Mouse (Mus musculus): ENCODE data around the gene Nedd9. TPM values are rescaled to one million over a fixed set of nuclear protein-coding genes. Genes with fewer than 3 reads are reported as not detected.
"Not testable (repeated sequence)": the region's sequence is repeated elsewhere in the genome, so short reads cannot be mapped to it uniquely, and the experiment has no call there.

Nedd9 gene
- total and polyA plus RNA-seq, 3 experiments: 41.3 to 48.7 (median 42.5) TPM

DNA sequence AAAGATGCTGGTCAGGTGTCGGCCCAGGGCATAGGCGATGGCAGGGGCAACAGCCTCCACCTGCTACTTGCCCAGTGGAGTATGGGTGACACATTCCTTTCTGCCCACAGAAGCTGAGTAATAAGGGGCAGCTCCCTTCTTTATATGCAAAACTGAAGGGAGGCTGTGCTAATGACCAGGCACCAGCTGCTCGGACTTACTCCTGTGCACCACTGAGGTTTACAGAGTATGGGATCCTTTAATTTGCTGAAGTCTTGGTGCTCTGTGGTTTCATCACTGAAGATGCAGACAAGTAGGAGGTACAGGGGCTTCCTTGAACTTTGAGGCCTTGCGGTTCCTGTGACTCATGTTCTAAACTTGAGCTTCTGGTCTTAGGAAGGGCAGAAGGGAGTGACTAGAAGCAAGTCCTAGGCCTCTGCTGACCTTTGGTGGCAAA, 120.0 kb downstream of the Nedd9 start (continued):
- TF ChIP-seq SIN3A (IDR thresholded peaks at IDR 0.05; ENCODE audit: low read length): peak; percentile 48; the same call in 1 of the 2 replicates
- TF ChIP-seq PAX5 (IDR thresholded peaks at IDR 0.05; ENCODE audit: low read length): no peak
- no peak for TF ChIP-seq POLR2A (IDR thresholded peaks at IDR 0.05; ENCODE audit: low read depth, low read length)
- peak; percentile 61; the same call in 1 of the 2 replicates for TF ChIP-seq TCF12 (IDR thresholded peaks at IDR 0.05; ENCODE audit: low read depth, low read length)
- peak; percentile 43; the same call in 1 of the 2 replicates for TF ChIP-seq MXI1 (IDR thresholded peaks at IDR 0.05; ENCODE audit: low read depth, low read length)
- TF ChIP-seq EP300 (IDR thresholded peaks at IDR 0.05; ENCODE audit: low read length): peak; percentile 81
- no peak for TF ChIP-seq MAFK (IDR thresholded peaks at IDR 0.05; ENCODE audit: insufficient replicate concordance, low read length)
- no peak for TF ChIP-seq USF2 (conservative IDR thresholded peaks at IDR 0.05; ENCODE audit: low read depth, low read length)
- no peak for TF ChIP-seq NRF1 (IDR thresholded peaks at IDR 0.05; ENCODE audit: low read depth, low read length)
- no peak; the same call in none of the 2 replicates for TF ChIP-seq RAD21 (IDR thresholded peaks at IDR 0.05; ENCODE audit: low read depth, low read length)
- no peak for TF ChIP-seq E2F4 (IDR thresholded peaks at IDR 0.05; ENCODE audit: insufficient replicate concordance, low read depth, low read length)
- no peak for TF ChIP-seq ZC3H11A (IDR thresholded peaks at IDR 0.05; ENCODE audit: low read depth, low read length)

DNA sequence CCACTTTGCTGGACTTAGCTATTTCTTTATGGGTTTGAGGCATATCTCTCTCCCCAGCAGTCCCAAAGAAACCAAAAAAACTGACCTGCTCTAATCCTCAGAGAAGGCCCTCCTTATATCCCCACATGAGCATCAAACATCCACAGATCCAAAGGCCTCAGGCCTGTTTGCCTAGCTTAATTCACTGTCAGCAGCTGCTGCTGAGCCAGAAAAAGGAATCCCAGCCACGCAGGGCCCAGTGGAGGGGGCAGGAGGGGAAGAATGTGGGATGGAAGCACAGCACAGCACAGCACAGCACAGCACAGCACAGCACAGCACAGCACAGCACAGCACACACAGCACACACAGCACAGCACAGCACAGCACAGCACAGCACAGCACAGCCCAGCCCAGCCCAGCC, 120.6 kb downstream of the Nedd9 start:
- Histone ChIP-seq H3K27ac (ENCODE audit: insufficient read depth, low read depth) (peak overlapping the region; percentile 12), H3K4me1 (ENCODE audit: control insufficient read depth in 1 of 2, insufficient read depth in 2 of 2) (peaks cover 32 to 74% of the 10 kb centered on the region in 2 experiments), H3K36me3 (replicated peaks in 1 of 2; ENCODE audit: control insufficient read depth in 1 of 2, insufficient read depth in 1 of 2, low read length in 1 of 2) (peaks cover 3 to 53% of the 10 kb centered on the region in 2 experiments), H3K4me3 (replicated peaks in 1 of 3; ENCODE audit: low read depth in 2 of 3, low read length in 2 of 3, poor library complexity in 1 of 3) (peak overlapping the region in 1 of 3 experiments; percentile 38)
- H3K79me2 ChIP-seq (replicated peaks; ENCODE audit: control insufficient read depth, extremely low read depth, insufficient read depth, poor library complexity, severe bottlenecking); H3K9ac ChIP-seq (ENCODE audit: insufficient read depth, low read depth); dilution Hi-C loops (cut with MboI; ENCODE audit: extremely low pct_ligation_motif_present, extremely low pct_unique_long_range_greater_than_20kb, low sequenced_read_pairs); H3K4me2 ChIP-seq (ENCODE audit: insufficient read depth, low read depth, poor library complexity, severe bottlenecking); in situ Hi-C loops (cut with MboI; ENCODE audit: low pct_ligation_motif_present, low pct_unique_long_range_greater_than_20kb, low sequenced_read_pairs); DNase-seq (ENCODE audit: extremely low read depth); H3K9me3 ChIP-seq (replicated peaks; ENCODE audit: low read length); H3K27me3 ChIP-seq (replicated peaks): not testable (repeated sequence)

DNA sequence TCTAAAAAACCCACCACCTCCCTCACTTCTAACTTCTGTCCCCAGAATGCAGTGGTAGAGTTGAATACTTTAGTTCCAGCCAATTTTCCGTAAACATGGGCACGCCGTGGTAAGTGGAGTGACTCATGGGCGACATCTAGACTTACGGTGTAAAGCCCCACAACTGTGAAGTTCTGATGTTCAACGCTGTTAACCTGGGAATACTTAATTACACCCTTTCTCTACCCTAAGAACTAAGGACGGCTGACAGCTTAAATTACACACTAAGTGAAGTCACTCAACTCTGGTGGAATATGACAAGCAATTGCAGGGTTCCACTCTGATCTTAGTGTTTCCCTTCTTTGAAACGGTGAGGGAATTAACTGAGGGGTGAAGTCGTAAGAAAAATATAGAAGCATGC, 122.9 kb downstream of the Nedd9 start:
- H3K9ac ChIP-seq (ENCODE audit: insufficient read depth, low read depth): no peak overlapping the region
- peaks cover 3 to 34% of the 10 kb centered on the region in 2 experiments for H3K36me3 ChIP-seq (replicated peaks in 1 of 2; ENCODE audit: control insufficient read depth in 1 of 2, insufficient read depth in 1 of 2, low read length in 1 of 2)
- H3K79me2 ChIP-seq (replicated peaks; ENCODE audit: control insufficient read depth, extremely low read depth, insufficient read depth, poor library complexity, severe bottlenecking): no peaks in the 10 kb centered on the region
- H3K4me2 ChIP-seq (ENCODE audit: insufficient read depth, low read depth, poor library complexity, severe bottlenecking): no peak overlapping the region
- dilution Hi-C loops (cut with MboI; ENCODE audit: extremely low pct_ligation_motif_present, extremely low pct_unique_long_range_greater_than_20kb, low sequenced_read_pairs): no loop called here
- no peaks in the 10 kb centered on the region for H3K27me3 ChIP-seq (replicated peaks)
- H3K4me1 ChIP-seq (ENCODE audit: control insufficient read depth in 1 of 2, insufficient read depth in 2 of 2): peaks cover 29 to 63% of the 10 kb centered on the region in 2 experiments
- H3K9me3 ChIP-seq (replicated peaks; ENCODE audit: low read length): no peaks in the 10 kb centered on the region
- in situ Hi-C loops (cut with MboI; ENCODE audit: low pct_ligation_motif_present, low pct_unique_long_range_greater_than_20kb, low sequenced_read_pairs): no loop called here
- no peak overlapping the region for H3K4me3 ChIP-seq (replicated peaks in 1 of 3; ENCODE audit: low read depth in 2 of 3, low read length in 2 of 3, poor library complexity in 1 of 3)
- TF ChIP-seq MAZ (IDR thresholded peaks at IDR 0.05; ENCODE audit: low read depth, low read length) (no peak), ZKSCAN1 (IDR thresholded peaks at IDR 0.05; ENCODE audit: borderline replicate concordance, low read depth, low read length) (no peak), MYC (IDR thresholded peaks at IDR 0.05; ENCODE audit: low read depth, low read length) (no peak), SMC3 (IDR thresholded peaks at IDR 0.05; ENCODE audit: low read depth, low read length) (no peak), POLR2AphosphoS2 (IDR thresholded peaks at IDR 0.05; ENCODE audit: low read depth, low read length) (no peak), ZMIZ1 (IDR thresholded peaks at IDR 0.05; ENCODE audit: low read depth, low read length) (no peak), TCF12 (IDR thresholded peaks at IDR 0.05; ENCODE audit: low read depth, low read length) (no peak), E2F4 (IDR thresholded peaks at IDR 0.05; ENCODE audit: insufficient replicate concordance, low read depth, low read length) (no peak), ELF1 (IDR thresholded peaks at IDR 0.05; ENCODE audit: low read depth, low read length) (no peak), NELFE (IDR thresholded peaks at IDR 0.05; ENCODE audit: low read depth, low read length) (no peak), ZC3H11A (IDR thresholded peaks at IDR 0.05; ENCODE audit: low read depth, low read length) (no peak), PAX5 (IDR thresholded peaks at IDR 0.05; ENCODE audit: low read length) (no peak), MEF2A (IDR thresholded peaks at IDR 0.05; ENCODE audit: borderline replicate concordance, low read depth, low read length) (no peak), CTCF (conservative IDR thresholded peaks at IDR 0.05 in 1 of 2, IDR thresholded peaks at IDR 0.05 in 1 of 2; ENCODE audit: low read depth in 2 of 2, low read length in 2 of 2) (no peak), UBTF (IDR thresholded peaks at IDR 0.05; ENCODE audit: low read depth, low read length) (no peak), RAD21 (IDR thresholded peaks at IDR 0.05; ENCODE audit: low read depth, low read length) (no peak), SIN3A (IDR thresholded peaks at IDR 0.05; ENCODE audit: low read length) (no peak), CHD1 (IDR thresholded peaks at IDR 0.05; ENCODE audit: low read depth, low read length) (no peak), EP300 (IDR thresholded peaks at IDR 0.05; ENCODE audit: low read length) (no peak), USF1 (IDR thresholded peaks at IDR 0.05; ENCODE audit: low read depth, low read length) (no peak)
- DNase-seq (ENCODE audit: extremely low read depth): no peak
- no peak overlapping the region for H3K27ac ChIP-seq (ENCODE audit: insufficient read depth, low read depth)
